Mouse (Mus musculus) embryonic fibroblast, embryonic 13.5 days (primary cell): ENCODE data around the gene Lbx2. TPM values are rescaled to one million over a fixed set of nuclear protein-coding genes. Genes with fewer than 3 reads are reported as not detected.
A peak's percentile ranks its signal among the peaks of the same experiment; 100 is the strongest.

Source experiments
- H3K27ac ChIP-seq: 2 replicates; pipeline ENCODE4 v1.5.1; 2012; ENCODE audit warnings: low read length, control low read depth, inconsistent platforms; ENCODE audit not compliant: insufficient read depth
- H3K4me1 ChIP-seq: 2 replicates; pipeline ENCODE4 v1.6.1; 2011; ENCODE audit warnings: low read length; ENCODE audit not compliant: control insufficient read depth, insufficient read depth
- H3K4me3 ChIP-seq: 2 replicates; pipeline ENCODE4 v1.5.1; 2011; ENCODE audit warnings: mild to moderate bottlenecking, control low read depth, low read length; ENCODE audit not compliant: insufficient read depth
- CTCF ChIP-seq: IDR thresholded peaks from 2 replicates; pipeline ENCODE4 v1.5.1; 2011; ENCODE audit warnings: mild to moderate bottlenecking, control low read depth, low read length, moderate library complexity, borderline replicate concordance; ENCODE audit not compliant: insufficient read depth
- POLR2A ChIP-seq: IDR thresholded peaks from 2 replicates; pipeline ENCODE4 v1.6.1; 2011; ENCODE audit warnings: low read depth, mild to moderate bottlenecking, control low read depth, low read length, moderate library complexity
- polyA plus RNA-seq: library from polyadenylated mRNA; stranded (reverse); fragments of >200 nt; gene quantifications from 2 replicates; pipeline ENCODE4 v1.2.4, GENCODE M21; 2011; ENCODE audit warnings: low read depth; ENCODE audit not compliant: missing spikeins, insufficient read length

The Lbx2 gene
- polyA plus RNA-seq, 1 experiment = not detected

- Histone ChIP-seq H3K4me1 (peaks cover 5% of the 10 kb centered on the region), H3K27ac (peak within 1 kb of the TSS; percentile 74), H3K4me3 (peak within 1 kb of the TSS; percentile 69)
- TF ChIP-seq POLR2A (peak; percentile 70), CTCF (no peak)
Observed at GRCm38 (mm10) chr6:83054074-83054851, 31.9 kb upstream of the Lbx2 start, which contains the start of gene Aup1. TSS of gene Aup1 (plus strand) at chr6:83054521.

GRCm38 (mm10) chr6:83054871-83055431 is 31.2 kb upstream of the Lbx2 start, which contains the start of gene Htra2:
TSS of gene Htra2 (minus strand) at chr6:83055273.
- no peak for TF ChIP-seq POLR2A
- peak; percentile 53; the same call in 1 of the 2 replicates for TF ChIP-seq CTCF
- peak within 1 kb of the TSS; percentile 69 for H3K4me3 ChIP-seq
- H3K27ac ChIP-seq = peak within 1 kb of the TSS; percentile 74
- H3K4me1 ChIP-seq = peaks cover 5% of the 10 kb centered on the region

- H3K4me3 ChIP-seq = no peak within 1 kb of the TSS
Observed at GRCm38 (mm10) chr6:83057790-83058189, 28.4 kb upstream of the Lbx2 start, which contains the start of gene Dqx1. TSS of gene Dqx1 (plus strand) at chr6:83057844.

GRCm38 (mm10) chr6:83058725-83059124 is 27.4 kb upstream of the Lbx2 start:
- Histone ChIP-seq H3K4me3 (no peak overlapping the region), H3K4me1 (peaks cover 5% of the 10 kb centered on the region), H3K27ac (no peak overlapping the region)
- TF ChIP-seq POLR2A = no peak
- TF ChIP-seq CTCF = no peak

More at GRCm38 (mm10) chr6:83057790-83058189, 28.4 kb upstream of the Lbx2 start, which contains the start of gene Dqx1:
- Histone ChIP-seq H3K27ac (no peak within 1 kb of the TSS), H3K4me1 (peaks cover 5% of the 10 kb centered on the region)
- no peak for TF ChIP-seq CTCF
- TF ChIP-seq POLR2A = no peak

- Histone ChIP-seq H3K4me1 (no peaks in the 10 kb centered on the region), H3K4me3 (no peak overlapping the region), H3K27ac (no peak overlapping the region)
- TF ChIP-seq CTCF = no peak
- TF ChIP-seq POLR2A = no peak
Observed at GRCm38 (mm10) chr6:83065995-83066394, 20.2 kb upstream of the Lbx2 start.

- Histone ChIP-seq H3K4me3 (no peak overlapping the region), H3K4me1 (no peaks in the 10 kb centered on the region), H3K27ac (no peak overlapping the region)
- TF ChIP-seq CTCF (no peak), POLR2A (no peak)
Observed at GRCm38 (mm10) chr6:83066441-83066840, 19.7 kb upstream of the Lbx2 start.

- H3K4me1 ChIP-seq = no peaks in the 10 kb centered on the region
- H3K4me3 ChIP-seq = no peak overlapping the region
- no peak overlapping the region for H3K27ac ChIP-seq
- no peak for TF ChIP-seq POLR2A
- no peak for TF ChIP-seq CTCF
Observed at GRCm38 (mm10) chr6:83068221-83068620, 17.9 kb upstream of the Lbx2 start.

GRCm38 (mm10) chr6:83068706-83069487 is 17.3 kb upstream of the Lbx2 start:
- no peak for TF ChIP-seq POLR2A
- TF ChIP-seq CTCF = no peak
- Histone ChIP-seq H3K4me1 (no peaks in the 10 kb centered on the region), H3K4me3 (no peak overlapping the region), H3K27ac (no peak overlapping the region)

GRCm38 (mm10) chr6:83069488-83070246 is 16.5 kb upstream of the Lbx2 start:
- no peaks in the 10 kb centered on the region for H3K4me1 ChIP-seq
- TF ChIP-seq POLR2A = no peak
- TF ChIP-seq CTCF = no peak
- no peak overlapping the region for H3K27ac ChIP-seq
- H3K4me3 ChIP-seq = no peak overlapping the region

GRCm38 (mm10) chr6:83070247-83070310 is 16.1 kb upstream of the Lbx2 start, which contains the start of gene Tlx2:
TSS of gene Tlx2 (minus strand) at chr6:83070293.
- no peaks in the 10 kb centered on the region for H3K4me1 ChIP-seq
- H3K27ac ChIP-seq = no peak within 1 kb of the TSS
- H3K4me3 ChIP-seq = no peak within 1 kb of the TSS
- TF ChIP-seq POLR2A (no peak), CTCF (no peak)
